Mouse (Mus musculus) heart, postnatal 10 days (tissue): ENCODE measurements around the gene BC100530. TPM values are rescaled to one million over a fixed set of nuclear protein-coding genes. Genes with fewer than 3 reads are reported as not detected.
"Not testable (repeated sequence)": the region's sequence is repeated elsewhere in the genome, so short reads cannot be mapped to it uniquely, and the experiment has no call there.

Source experiments
- DNase-seq, 2 experiments: peaks; one replicate each; pipeline ENCODE4 v3.0.0; 2021
- intact Hi-C: fragments of 180-260 bp; cut with DNase I; formaldehyde crosslinking; loops from one replicate; pipeline ENCODE4 v1.15.1; 2025
- total RNA-seq, 2 experiments: library from RNA; stranded (reverse); gene quantifications; 2 replicates each; pipeline ENCODE4 v1.2.3; 2021

Gene BC100530
- total RNA-seq, result 1 to 10 TPM in 1 of 2 experiments, not detected in 1; 1.7 TPM

DNA sequence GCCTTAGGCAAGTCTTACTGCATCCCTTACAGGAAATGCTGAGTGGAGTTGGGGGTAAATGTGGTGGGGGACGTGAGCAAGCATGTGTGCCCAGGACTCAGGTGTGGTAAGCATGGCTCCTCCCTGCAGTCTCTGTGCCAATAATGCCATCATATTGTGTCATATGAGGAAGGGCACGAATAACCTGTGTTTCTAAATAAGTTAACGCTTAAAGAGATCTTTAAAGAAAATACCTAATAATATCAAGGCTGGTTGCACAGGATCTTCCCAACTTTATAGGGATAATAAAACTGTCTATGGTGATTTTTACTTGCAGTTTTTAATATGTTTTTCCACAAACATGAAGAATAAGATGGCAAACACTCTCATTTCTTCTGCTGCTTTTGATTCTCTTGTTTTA lies at the start of gene BC100530:
Gene BC100530 (minus strand): TSS at position 101 of the 400 bp plus-strand sequence.
- DNase-seq, intact Hi-C loops: not testable (repeated sequence)

DNA sequence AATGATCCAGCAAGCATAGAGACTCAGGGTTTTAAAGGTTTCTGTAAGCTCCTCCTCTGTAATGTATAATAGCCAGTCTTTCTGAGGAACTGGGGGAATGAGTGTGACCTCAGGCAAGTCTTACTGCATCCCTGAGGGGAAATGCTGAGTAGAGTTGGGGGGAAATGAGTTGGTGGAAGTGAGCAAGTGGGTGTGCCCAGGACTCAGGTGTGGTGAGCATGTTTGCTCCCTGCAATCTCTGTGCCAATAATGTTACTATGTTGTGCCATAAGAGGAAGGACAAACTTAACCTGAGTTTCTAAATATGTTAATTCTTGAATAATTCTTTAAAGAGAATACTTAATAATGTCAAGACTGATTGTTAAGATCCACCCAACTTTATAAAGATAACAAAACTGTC lies 40.8 kb upstream of the BC100530 start, which contains the start of gene Stfa2:
Gene Stfa2 (minus strand): TSS at position 101 of the 400 bp plus-strand sequence.
- no peak for DNase-seq
- intact Hi-C loops, result no loop called here

DNA sequence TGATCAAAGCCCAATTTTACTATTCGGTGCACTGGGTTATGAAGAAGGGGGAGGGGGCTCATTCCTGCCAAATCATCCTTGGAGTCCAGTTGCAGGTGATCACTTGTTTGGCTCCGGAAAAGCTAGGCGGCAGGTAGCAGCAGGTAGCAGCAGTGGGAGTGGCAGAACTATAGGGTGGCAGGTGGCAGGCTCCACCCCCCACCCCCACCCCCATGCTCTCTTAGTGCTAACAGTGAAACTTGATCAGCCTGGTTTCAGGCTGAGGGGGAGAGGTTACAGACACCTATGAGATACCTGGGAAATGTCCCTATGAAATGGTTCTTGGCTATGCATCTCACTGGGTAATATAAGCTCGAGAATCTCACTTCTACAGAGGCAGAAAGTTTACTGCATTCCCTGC lies 21.5 kb upstream of the BC100530 start:
- intact Hi-C loops, result no loop called here
- no peak for DNase-seq

DNA sequence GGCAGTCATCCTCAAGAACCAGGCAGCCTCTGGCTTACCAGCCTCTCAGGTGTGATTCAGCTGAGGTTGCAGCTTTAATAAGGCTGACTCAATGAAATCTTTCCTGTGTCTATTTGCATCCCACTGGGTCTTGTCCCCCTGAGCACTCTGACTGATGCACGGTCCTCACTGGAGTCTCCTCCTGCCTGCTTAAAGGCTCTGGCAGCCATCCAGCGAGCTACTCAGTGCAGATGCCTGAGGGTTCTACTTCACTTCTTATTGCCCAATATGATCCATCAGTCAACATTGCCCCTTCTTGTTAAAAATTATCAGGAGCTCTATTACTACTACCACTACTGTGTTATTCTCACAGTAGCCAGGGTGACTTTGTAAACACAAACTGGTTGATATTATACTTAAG lies 30.4 kb downstream of the BC100530 start:
- peak in 1 of 2 experiments; percentile 4 for DNase-seq
- intact Hi-C loops, result no loop called here

DNA sequence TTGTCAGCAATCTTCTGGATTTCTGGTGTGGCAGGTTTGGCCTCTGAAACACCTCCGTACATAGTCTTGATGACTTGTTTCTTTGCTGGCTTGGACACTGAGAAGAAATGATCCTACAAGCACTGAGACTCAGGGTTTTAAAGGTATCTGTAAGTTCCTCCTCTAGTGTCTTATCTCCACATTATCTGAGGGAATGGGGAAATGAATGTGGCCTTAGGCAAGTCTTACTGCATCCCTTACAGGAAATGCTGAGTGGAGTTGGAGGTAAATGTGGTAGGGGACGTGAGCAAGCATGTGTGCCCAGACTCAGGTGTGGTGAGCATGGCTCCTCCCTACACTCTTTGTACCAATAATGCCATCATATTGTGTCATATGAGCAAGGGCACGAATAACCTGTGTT lies 33.3 kb downstream of the BC100530 start, which contains the start of gene BC117090:
Gene BC117090 (minus strand): TSS at position 101 of the 400 bp plus-strand sequence.
- intact Hi-C loops, result no loop called here
- no peak for DNase-seq

DNA sequence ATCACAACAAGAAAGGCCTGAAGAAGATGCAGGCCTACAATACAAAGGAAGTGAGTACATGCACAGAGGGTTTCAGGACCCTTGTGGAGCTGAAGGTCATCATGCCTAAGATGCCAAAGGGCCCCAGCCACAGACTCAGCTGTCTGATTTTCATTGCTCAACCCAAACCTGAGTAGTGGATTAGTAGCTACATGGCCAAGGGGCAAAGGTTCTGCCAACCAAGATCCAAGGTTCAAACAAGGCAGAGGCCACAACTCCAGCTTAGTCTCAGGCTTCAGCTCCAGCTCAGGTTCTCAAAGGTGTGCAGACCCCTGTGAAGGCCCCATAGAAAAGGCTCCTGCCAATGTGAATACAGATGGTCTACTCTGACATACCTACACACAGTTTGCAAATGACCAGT lies 48.3 kb downstream of the BC100530 start:
- DNase-seq, result no peak
- intact Hi-C loops, result no loop called here

DNA sequence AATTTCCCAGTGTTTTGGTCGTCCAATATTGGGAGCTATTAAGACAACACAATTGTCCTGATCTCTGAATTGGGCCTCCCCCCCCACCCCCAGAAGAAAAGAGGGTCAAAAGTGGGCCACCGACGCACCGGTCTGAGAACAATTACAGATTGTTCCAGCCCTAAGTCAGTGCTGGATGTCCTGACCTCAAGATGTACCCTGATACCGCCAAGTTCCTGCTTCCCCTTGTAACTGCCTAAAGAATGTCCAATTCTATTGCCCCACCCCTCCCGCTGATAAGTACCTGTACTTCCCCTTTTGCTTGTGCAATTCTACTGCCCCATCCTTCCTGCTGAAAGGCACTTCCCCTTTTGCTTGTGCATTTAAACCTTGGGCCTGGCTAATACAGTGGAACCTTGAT lies 51.4 kb downstream of the BC100530 start:
- DNase-seq, intact Hi-C loops: not testable (repeated sequence)

Other genes with a start within 250 kb of the BC100530 start
- not detected for gene Csta1, start 236.5 kb downstream of the BC100530 start, total RNA-seq
- 1 to 10 TPM; 1.5 TPM for gene Stfa2l1, start 210.9 kb downstream of the BC100530 start, total RNA-seq
- gene Gm5483, start 183.5 kb downstream of the BC100530 start, total RNA-seq, result 1 to 10 TPM; 1.3 to 1.6 TPM
- gene Gm5416, start 157.3 kb downstream of the BC100530 start, total RNA-seq, result not detected
- not detected for gene 2010005H15Rik, start 146.3 kb downstream of the BC100530 start, total RNA-seq
- 1 to 10 TPM; 1.3 to 2.9 TPM for gene Stfa1, start 90.8 kb downstream of the BC100530 start, total RNA-seq
- gene BC117090, start 33.4 kb downstream of the BC100530 start, total RNA-seq, result not detected
- under 1 TPM in 1 of 2 experiments, not detected in 1; 0.84 TPM for gene Stfa2, start 40.7 kb upstream of the BC100530 start, total RNA-seq
- gene Stfa3, start 87.6 kb upstream of the BC100530 start, total RNA-seq, result 1 to 10 TPM in 1 of 2 experiments, not detected in 1; 1.0 TPM
- under 1 TPM in 1 of 2 experiments, not detected in 1; 0.15 TPM for gene Casr, start 194.4 kb upstream of the BC100530 start, total RNA-seq